Mouse (Mus musculus) liver, embryonic 16.5 days (tissue): ENCODE data around the gene Ppp2ca. TPM values are rescaled to one million over a fixed set of nuclear protein-coding genes. Genes with fewer than 3 reads are reported as not detected.
"Not testable (repeated sequence)": the region's sequence is repeated elsewhere in the genome, so short reads cannot be mapped to it uniquely, and the experiment has no call there.

Source experiments
- ATAC-seq: fragments of 200-750 bp; cut with Nextera tagmentation; 2 replicates; pipeline ENCODE4 v1.8.0; 2017; ENCODE audit warnings: low read depth, mild to moderate bottlenecking, moderate number of reproducible peaks, moderate library complexity
- H3K27ac ChIP-seq: fragments of 300-500 bp; sonication (generic); 2 replicates; pipeline ENCODE4 v1.5.1; 2014; ENCODE audit warnings: mild to moderate bottlenecking, low read length
- H3K27me3 ChIP-seq: fragments of 300-500 bp; sonication (generic); 2 replicates; pipeline ENCODE4 v1.6.1; 2014; ENCODE audit warnings: low read depth, low read length, mixed read lengths; ENCODE audit not compliant: control insufficient read depth, insufficient read depth
- H3K36me3 ChIP-seq: fragments of 300-500 bp; sonication (generic); 2 replicates; pipeline ENCODE4 v1.6.1; 2014; ENCODE audit warnings: mild to moderate bottlenecking; ENCODE audit not compliant: control insufficient read depth, insufficient read depth
- H3K4me1 ChIP-seq: fragments of 300-500 bp; sonication (generic); 2 replicates; pipeline ENCODE4 v1.6.1; 2014; ENCODE audit warnings: low read depth, low read length, mixed read lengths; ENCODE audit not compliant: control insufficient read depth
- H3K4me2 ChIP-seq: fragments of 300-500 bp; sonication (generic); 2 replicates; pipeline ENCODE4 v1.6.1; 2014; ENCODE audit warnings: low read depth, low read length, mixed read lengths
- H3K4me3 ChIP-seq: fragments of 300-500 bp; sonication (generic); 2 replicates; pipeline ENCODE4 v1.5.1; 2014; ENCODE audit warnings: low read depth, mild to moderate bottlenecking, low read length
- H3K9ac ChIP-seq: fragments of 300-500 bp; sonication (generic); 2 replicates; pipeline ENCODE4 v1.6.1; 2014; ENCODE audit warnings: low read depth, low read length
- H3K9me3 ChIP-seq: fragments of 300-500 bp; sonication (generic); replicated peaks from 2 replicates; pipeline ENCODE4 v1.6.1; 2016; ENCODE audit warnings: low read length; ENCODE audit not compliant: control insufficient read depth
- WGBS: fragments of 180-500 bp; shearing (Covaris S2); extraction: QIAGEN DNeasy Blood & Tissue Kit; methylation state at CpG from one replicate; pipeline ENCODE4 v1.1.7; 2014; ENCODE audit not compliant: insufficient replicate concordance; 5-methylcytosine and 5-hydroxymethylcytosine counted together
- polyA plus RNA-seq: library from polyadenylated mRNA; unstranded; fragments of >200 nt; fragmentation: Nextera tagmentation; extraction: Ambion mirVana; gene quantifications from 2 replicates; pipeline ENCODE4 v1.2.1, GENCODE M21; 2015

The Ppp2ca gene
- polyA plus RNA-seq, 1 experiment from 2014 or later, result 26.5 TPM

DNA sequence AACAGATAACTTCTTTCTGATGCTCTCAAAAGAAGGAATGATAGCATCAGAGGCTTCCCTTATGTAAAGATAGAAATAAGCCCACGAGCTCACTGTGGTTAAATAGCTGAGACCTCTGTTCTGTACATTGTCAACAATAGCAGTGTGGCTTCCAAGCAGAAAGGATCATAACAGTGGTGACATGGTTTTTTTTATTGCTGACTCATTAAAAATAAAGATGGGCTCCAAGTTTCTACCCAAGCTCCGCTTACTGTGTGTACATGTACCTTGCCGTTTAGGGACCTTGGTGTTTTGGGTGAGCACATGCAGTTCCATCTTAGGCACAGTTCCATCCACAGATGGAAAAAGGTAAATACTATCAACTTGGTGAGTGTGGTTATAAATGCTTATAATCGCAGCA, 4.5 kb downstream of the Ppp2ca start:
- 61% methylated on average over 4 of the region's 4 CpGs for WGBS
- Histone ChIP-seq H3K4me3 (no peak overlapping the region), H3K4me2 (no peak overlapping the region), H3K27ac (no peak overlapping the region), H3K9me3 (no peaks in the 10 kb centered on the region), H3K36me3 (no peaks in the 10 kb centered on the region), H3K9ac (no peak overlapping the region), H3K4me1 (peaks cover 43% of the 10 kb centered on the region), H3K27me3 (no peaks in the 10 kb centered on the region)
- no peak for ATAC-seq

DNA sequence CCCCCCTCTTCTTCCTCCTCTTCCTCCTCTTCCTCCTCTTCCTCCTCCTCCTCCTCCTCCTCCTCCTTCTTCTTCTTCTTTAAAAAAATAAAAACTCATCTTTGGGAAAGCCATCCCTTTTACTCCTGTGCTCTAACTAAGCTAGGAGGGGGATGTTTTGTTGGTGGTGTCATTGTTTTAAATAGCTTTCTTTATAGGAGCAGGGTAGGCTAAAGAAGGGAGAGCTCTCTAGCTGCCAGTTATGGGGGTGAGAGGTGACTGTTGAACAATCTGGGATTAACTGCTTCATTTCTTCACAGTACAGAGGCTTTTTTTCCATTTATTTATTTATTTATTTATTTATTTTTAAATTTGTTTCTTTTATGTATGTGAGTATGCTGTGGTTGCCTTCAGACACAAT, 7.0 kb downstream of the Ppp2ca start:
- H3K27me3 ChIP-seq, result no peaks in the 10 kb centered on the region
- peaks cover 45% of the 10 kb centered on the region for H3K4me1 ChIP-seq
- H3K9ac ChIP-seq, result no peak overlapping the region

DNA sequence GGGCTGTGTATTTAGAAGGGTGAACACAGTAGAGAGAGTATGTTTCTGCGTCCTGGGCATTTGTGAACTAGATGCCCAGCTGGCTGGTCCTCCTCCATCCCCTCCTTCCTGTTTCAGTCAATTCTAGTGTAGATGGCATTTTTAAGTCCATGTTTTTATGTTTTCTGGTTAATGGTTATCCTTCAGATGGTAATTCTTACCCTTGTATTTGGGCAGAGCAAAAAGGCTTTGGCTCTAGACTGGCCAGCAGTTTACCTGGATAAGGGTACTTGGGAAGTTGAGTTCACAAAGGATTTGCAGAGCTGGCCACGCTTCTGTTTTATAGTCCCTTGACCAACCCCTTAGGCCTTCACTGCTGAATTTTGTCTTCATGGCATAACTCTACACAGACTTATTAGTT, 7.6 kb downstream of the Ppp2ca start:
- no peaks in the 10 kb centered on the region for H3K9me3 ChIP-seq
- H3K4me3 ChIP-seq, result no peak overlapping the region
- H3K27ac ChIP-seq, result no peak overlapping the region
- H3K36me3 ChIP-seq, result no peaks in the 10 kb centered on the region
- H3K9ac ChIP-seq, result no peak overlapping the region
- no peak overlapping the region for H3K4me2 ChIP-seq
- peaks cover 39% of the 10 kb centered on the region for H3K4me1 ChIP-seq
- ATAC-seq, result no peak
- no peaks in the 10 kb centered on the region for H3K27me3 ChIP-seq
- WGBS, result 73% methylated on average over 2 of the region's 2 CpGs

More for the DNA sequence above, 7.0 kb downstream of the Ppp2ca start:
- Histone ChIP-seq H3K27ac (no peak overlapping the region), H3K36me3 (no peaks in the 10 kb centered on the region), H3K4me2 (no peak overlapping the region), H3K4me3 (no peak overlapping the region), H3K9me3 (no peaks in the 10 kb centered on the region)
- no peak for ATAC-seq

DNA sequence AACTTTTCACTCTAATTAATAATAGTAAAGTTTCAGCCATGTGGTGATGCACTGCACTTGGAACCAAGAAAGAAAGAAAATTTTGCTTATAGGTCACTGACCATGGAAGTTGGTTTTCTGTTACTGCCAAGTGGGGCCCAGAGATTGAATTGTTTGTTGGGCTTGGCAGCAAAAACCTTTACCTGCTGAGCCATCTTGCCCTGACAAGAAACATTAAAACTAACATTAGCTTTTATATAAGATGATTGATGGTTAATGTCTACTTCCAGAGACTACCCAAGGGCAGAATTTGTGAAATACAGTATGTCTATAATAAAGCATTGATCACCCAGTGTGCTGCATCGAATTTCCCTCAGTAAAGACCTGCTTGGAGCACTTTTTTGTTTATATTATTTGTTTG, 8.0 kb downstream of the Ppp2ca start:
- Histone ChIP-seq H3K27me3 (no peaks in the 10 kb centered on the region), H3K4me3 (no peak overlapping the region), H3K4me2 (no peak overlapping the region), H3K27ac (no peak overlapping the region), H3K36me3 (no peaks in the 10 kb centered on the region), H3K9ac (no peak overlapping the region), H3K9me3 (no peaks in the 10 kb centered on the region), H3K4me1 (peaks cover 35% of the 10 kb centered on the region)
- WGBS, result 70% methylated on average over 1 of the region's 1 CpGs
- ATAC-seq, result no peak

DNA sequence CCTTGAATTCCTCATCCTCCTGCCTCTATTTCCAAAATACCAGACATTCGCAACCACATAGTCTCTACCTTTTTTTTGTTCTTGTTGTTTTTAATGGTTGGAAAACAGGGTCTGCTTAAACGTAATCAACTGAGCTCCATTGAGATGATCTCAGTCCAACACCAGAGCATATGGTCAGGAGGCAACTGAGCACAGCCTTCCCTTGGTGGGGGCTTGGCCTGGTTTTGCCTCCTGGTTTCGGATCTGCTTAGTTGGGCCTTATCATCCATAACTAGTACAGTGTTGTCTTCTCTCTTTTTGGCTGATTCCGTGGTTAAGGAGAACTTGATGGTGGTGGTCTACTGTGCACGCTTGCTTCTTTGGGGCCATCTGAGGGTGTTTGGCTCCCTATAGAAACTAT, 10.3 kb downstream of the Ppp2ca start:
- Histone ChIP-seq H3K9me3 (no peaks in the 10 kb centered on the region), H3K4me1 (peaks cover 21% of the 10 kb centered on the region), H3K9ac (no peak overlapping the region), H3K27ac (no peak overlapping the region), H3K36me3 (peaks cover 4% of the 10 kb centered on the region; the same call in 1 of the 2 replicates), H3K27me3 (no peaks in the 10 kb centered on the region), H3K4me3 (no peak overlapping the region), H3K4me2 (no peak overlapping the region)
- 75% methylated on average over 5 of the region's 5 CpGs for WGBS
- ATAC-seq, result no peak

DNA sequence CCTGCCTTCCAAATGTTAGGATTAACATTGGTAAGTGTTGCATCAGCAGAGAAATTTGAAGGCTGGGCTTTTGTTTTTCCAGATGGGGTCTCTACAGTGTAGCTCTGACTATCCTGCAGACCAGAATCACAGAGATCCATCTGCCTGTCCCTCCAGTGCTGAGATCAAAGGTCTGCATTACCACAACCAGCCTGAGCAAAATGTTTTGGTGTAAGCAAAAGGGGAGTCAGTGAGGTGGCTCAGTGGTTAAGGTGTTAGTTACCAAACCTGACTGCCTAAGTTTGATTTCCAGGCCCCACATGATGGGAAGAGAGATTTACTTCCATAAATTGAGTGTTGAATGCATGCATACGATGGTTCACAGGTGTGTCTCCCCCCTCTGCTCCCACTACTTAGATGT, 10.9 kb downstream of the Ppp2ca start:
- no peak overlapping the region for H3K4me3 ChIP-seq
- WGBS, result 63% methylated on average over 1 of the region's 1 CpGs
- no peak overlapping the region for H3K9ac ChIP-seq
- H3K9me3 ChIP-seq, result no peaks in the 10 kb centered on the region
- H3K4me2 ChIP-seq, result no peak overlapping the region
- peaks cover 22% of the 10 kb centered on the region for H3K4me1 ChIP-seq
- no peak for ATAC-seq
- H3K36me3 ChIP-seq, result peaks cover 7% of the 10 kb centered on the region
- H3K27ac ChIP-seq, result no peak overlapping the region
- H3K27me3 ChIP-seq, result no peaks in the 10 kb centered on the region

DNA sequence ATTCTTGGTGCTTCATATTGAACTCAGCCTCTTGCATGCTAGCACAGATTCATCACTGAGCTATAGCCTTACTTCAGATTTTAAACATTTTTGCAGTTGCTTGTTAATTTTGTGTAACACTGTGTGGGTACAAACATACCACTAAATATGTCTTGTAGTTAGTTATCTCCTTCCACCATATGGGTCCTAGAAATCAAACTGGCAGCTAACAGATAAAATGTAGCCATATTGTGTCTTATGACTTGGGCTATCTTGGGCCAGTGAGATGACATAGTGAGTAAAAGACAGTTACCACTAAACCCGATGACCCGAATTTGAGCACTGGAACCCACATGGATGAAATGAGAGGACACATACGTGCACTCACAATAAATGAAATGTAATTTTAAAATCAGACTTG, 17.0 kb downstream of the Ppp2ca start:
- Histone ChIP-seq H3K9ac (no peak overlapping the region), H3K9me3 (no peaks in the 10 kb centered on the region), H3K4me3 (0 out of 2 replicates have a peak overlapping the region, but pooled peaks have one; percentile 11), H3K27me3 (no peaks in the 10 kb centered on the region), H3K36me3 (peaks cover 47% of the 10 kb centered on the region), H3K4me1 (peaks cover 18% of the 10 kb centered on the region), H3K4me2 (peak overlapping the region; percentile 35; the same call in 1 of the 2 replicates), H3K27ac (peak overlapping the region; percentile 56)
- ATAC-seq, result peak; percentile 93
- WGBS, result 35% methylated on average over 3 of the region's 3 CpGs

DNA sequence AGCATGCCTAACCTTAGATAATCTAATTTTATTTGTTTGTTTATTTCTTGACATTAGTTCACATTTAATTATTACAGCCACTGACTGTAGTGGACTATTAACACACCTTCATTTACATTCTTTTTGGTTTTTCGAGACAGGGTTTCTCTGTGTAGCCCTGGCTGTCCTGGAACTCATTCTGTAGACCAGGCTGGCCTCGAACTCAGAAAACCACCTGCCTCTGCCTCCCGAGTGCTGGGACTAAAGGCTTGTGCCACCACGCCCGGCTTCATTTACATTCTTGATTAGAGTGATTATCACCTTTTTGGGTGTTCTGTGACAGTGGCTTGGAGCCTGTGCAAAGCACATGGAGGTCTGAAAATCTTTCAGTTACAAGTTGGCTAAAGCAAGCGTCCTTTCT, 17.6 kb downstream of the Ppp2ca start:
- Histone ChIP-seq H3K27ac (peak overlapping the region; percentile 56), H3K4me1 (peaks cover 18% of the 10 kb centered on the region), H3K36me3 (peaks cover 51% of the 10 kb centered on the region)
- not testable (repeated sequence) for H3K27me3 ChIP-seq, H3K4me3 ChIP-seq, ATAC-seq, H3K9ac ChIP-seq, H3K4me2 ChIP-seq, H3K9me3 ChIP-seq
- WGBS, result 49% methylated on average over 6 of the region's 6 CpGs

DNA sequence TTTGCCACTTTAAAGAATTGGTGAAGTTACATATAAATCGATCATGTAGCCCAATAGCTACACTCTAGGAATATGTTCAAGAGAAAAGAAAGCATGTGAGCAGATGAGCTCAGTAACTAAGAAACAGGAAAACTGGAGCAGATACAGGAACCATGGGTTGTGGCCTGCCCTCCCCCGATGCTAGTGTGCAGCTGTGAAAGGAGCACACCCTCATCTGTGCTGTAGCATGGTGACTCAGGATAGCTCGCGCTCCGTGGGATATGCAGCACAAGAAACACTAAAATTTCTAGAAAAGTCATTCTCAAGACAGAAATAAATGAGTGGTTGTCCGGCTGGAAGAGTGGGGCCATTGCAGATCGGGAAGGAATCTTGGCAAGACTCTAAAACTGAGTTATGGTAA, 18.7 kb downstream of the Ppp2ca start:
- Histone ChIP-seq H3K9ac (no peak overlapping the region), H3K4me1 (peaks cover 18% of the 10 kb centered on the region), H3K27me3 (no peaks in the 10 kb centered on the region), H3K9me3 (no peaks in the 10 kb centered on the region), H3K4me3 (no peak overlapping the region), H3K4me2 (no peak overlapping the region), H3K27ac (no peak overlapping the region), H3K36me3 (peaks cover 62% of the 10 kb centered on the region)
- ATAC-seq, result no peak
- 86% methylated on average over 7 of the region's 7 CpGs for WGBS

DNA sequence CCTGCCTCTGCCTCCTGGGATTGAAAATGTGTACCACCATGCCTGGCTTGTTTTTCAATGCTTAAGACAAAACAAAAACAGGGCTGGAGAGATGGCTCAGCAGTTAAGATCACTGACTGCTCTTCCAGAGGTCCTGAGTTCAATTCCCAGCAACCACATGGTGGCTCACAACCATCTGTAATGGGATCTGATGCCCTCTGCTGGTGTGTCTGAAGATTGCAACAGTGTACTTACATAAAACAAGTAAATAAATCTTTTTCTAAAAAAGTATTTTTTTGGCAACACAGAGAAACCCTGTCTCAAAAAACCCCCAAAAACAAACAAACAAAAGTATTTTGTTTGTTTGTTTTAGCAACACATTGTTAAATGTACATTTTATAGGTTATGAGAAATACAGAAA, 21.9 kb downstream of the Ppp2ca start:
- not testable (repeated sequence) for H3K9me3 ChIP-seq, H3K27me3 ChIP-seq, H3K4me3 ChIP-seq, ATAC-seq, H3K27ac ChIP-seq, H3K9ac ChIP-seq, H3K4me2 ChIP-seq
- Histone ChIP-seq H3K4me1 (peaks cover 11% of the 10 kb centered on the region), H3K36me3 (peaks cover 69% of the 10 kb centered on the region)
